Mouse (Mus musculus) spleen, postnatal 10 days (tissue): ENCODE data around the gene Qtrt2.

Experiments used
- DNase-seq, 2 experiments: peaks; one replicate each; pipeline ENCODE4 v3.0.0; 2021 to 2022; ENCODE audit warnings: low spot score in 2 of 2

Qtrt2 gene

GRCm38 (mm10) chr16:43816321-43816720 is 110.3 kb downstream of the Qtrt2 start:
- DNase-seq: no peak

DNA sequence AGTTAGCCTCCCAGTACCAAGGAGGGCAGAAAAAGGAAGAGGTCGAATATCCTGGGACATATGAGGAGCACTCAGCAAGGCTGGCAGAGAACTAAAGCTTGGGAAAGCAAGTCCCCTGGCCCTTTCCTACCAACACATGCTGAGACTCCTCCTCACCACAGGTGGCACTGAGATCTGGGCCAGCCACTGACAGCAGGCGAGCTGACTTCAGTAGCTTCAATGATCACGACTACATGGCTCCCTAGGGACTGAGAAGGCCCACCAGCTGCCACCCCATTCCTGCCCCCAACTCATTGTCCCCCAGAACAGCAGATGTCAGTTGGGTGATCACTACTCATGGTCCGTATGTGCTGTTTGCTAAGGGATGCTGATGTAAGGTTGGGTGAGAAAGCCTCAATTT is 112.0 kb downstream of the Qtrt2 start:
- DNase-seq: no peak
